Mouse (Mus musculus) neural tube, embryonic 15.5 days (tissue): ENCODE data around the gene 1500009C09Rik. TPM values are rescaled to one million over a fixed set of nuclear protein-coding genes. Genes with fewer than 3 reads are reported as not detected.
"Not testable (repeated sequence)": the region's sequence is repeated elsewhere in the genome, so short reads cannot be mapped to it uniquely, and the experiment has no call there.

Source experiments
- ATAC-seq: fragments of 200-750 bp; cut with Nextera tagmentation; 2 replicates; pipeline ENCODE4 v1.8.0; 2017; ENCODE audit warnings: mild to moderate bottlenecking, moderate TSS enrichment, moderate library complexity; ENCODE audit not compliant: low FRiP score
- H3K27ac ChIP-seq: fragments of 300-500 bp; sonication (generic); replicated peaks from 2 replicates; pipeline ENCODE4 v1.5.1; 2015; ENCODE audit warnings: mild to moderate bottlenecking, inconsistent platforms
- H3K27me3 ChIP-seq: fragments of 300-500 bp; sonication (generic); replicated peaks from 2 replicates; pipeline ENCODE4 v1.6.1; 2015; ENCODE audit warnings: inconsistent platforms
- H3K36me3 ChIP-seq: fragments of 300-500 bp; sonication (generic); 2 replicates; pipeline ENCODE4 v1.6.1; 2015; ENCODE audit warnings: inconsistent platforms
- H3K4me1 ChIP-seq: fragments of 300-500 bp; sonication (generic); 2 replicates; pipeline ENCODE4 v1.6.1; 2015; ENCODE audit warnings: inconsistent platforms
- H3K4me2 ChIP-seq: fragments of 300-500 bp; sonication (generic); 2 replicates; pipeline ENCODE4 v1.6.1; 2015; ENCODE audit warnings: inconsistent platforms, mild to moderate bottlenecking, moderate library complexity
- H3K4me3 ChIP-seq: fragments of 300-500 bp; sonication (generic); replicated peaks from 2 replicates; pipeline ENCODE4 v1.5.1; 2015; ENCODE audit warnings: mild to moderate bottlenecking, inconsistent platforms
- H3K9ac ChIP-seq: fragments of 300-500 bp; sonication (generic); replicated peaks from 2 replicates; pipeline ENCODE4 v1.6.1; 2015; ENCODE audit warnings: mild to moderate bottlenecking, inconsistent platforms
- H3K9me3 ChIP-seq: fragments of 300-500 bp; sonication (generic); replicated peaks from 2 replicates; pipeline ENCODE4 v1.6.1; 2016; ENCODE audit warnings: inconsistent platforms
- WGBS: fragments of 180-500 bp; shearing (Covaris S2); methylation state at CpG from one replicate; pipeline ENCODE4 v1.1.7; 2015; ENCODE audit warnings: mixed read lengths; 5-methylcytosine and 5-hydroxymethylcytosine counted together
- polyA plus RNA-seq: library from polyadenylated mRNA; unstranded; fragments of >200 nt; fragmentation: Nextera tagmentation; extraction: Ambion mirVana; gene quantifications from 2 replicates; pipeline ENCODE4 v1.2.1, GENCODE M21; 2015

The 1500009C09Rik gene
- polyA plus RNA-seq, 1 experiment from 2014 or later: 18.4 TPM

DNA sequence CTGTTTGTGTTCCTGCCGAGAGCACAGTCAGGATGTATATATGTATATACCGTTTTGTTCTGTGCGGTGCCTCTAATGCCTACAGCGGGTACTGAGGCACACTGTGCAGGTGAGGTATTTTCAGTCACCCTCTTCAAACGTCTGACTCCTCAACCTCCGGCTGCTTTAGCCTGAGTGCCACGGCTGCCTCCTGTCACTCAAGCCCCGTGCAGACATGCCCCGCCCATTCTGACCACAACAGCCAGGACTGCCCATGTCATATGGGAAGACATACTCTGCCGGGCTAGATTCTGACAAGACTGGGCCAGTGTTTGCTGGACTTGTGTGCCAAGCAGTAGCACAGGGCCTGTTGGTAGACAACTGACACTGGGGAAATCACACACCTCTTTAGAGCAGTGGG, 16.5 kb upstream of the 1500009C09Rik start:
- no peaks in the 10 kb centered on the region for H3K9me3 ChIP-seq
- ATAC-seq: no peak
- 81% methylated on average over 10 of the region's 10 CpGs for WGBS
- peaks cover 8% of the 10 kb centered on the region for H3K4me1 ChIP-seq
- H3K9ac ChIP-seq: no peak overlapping the region
- no peak overlapping the region for H3K27ac ChIP-seq
- no peaks in the 10 kb centered on the region for H3K36me3 ChIP-seq
- no peaks in the 10 kb centered on the region for H3K27me3 ChIP-seq
- H3K4me2 ChIP-seq: no peak overlapping the region
- H3K4me3 ChIP-seq: no peak overlapping the region

DNA sequence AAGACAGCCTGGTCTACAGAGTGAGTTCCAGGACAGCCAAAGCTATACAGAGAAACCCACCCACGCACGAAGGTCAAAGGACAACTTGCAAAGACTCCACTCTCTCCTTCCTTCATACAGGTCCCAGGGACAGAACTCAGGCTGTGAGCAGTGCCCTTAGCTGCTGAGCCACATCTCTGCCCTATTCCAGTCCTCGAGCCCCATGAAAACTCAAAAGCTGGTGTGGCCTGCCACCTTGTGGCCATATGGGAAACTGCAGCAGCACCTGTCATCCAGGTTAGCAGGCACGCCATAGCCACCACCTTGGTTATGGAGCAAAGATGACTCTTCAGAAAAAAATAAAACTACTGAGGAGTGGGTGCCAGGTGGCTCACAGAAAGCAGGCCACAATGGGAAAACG, 15.6 kb upstream of the 1500009C09Rik start:
- Histone ChIP-seq H3K4me2 (no peak overlapping the region), H3K27me3 (no peaks in the 10 kb centered on the region), H3K36me3 (no peaks in the 10 kb centered on the region), H3K27ac (no peak overlapping the region), H3K9ac (no peak overlapping the region), H3K4me3 (no peak overlapping the region), H3K9me3 (no peaks in the 10 kb centered on the region), H3K4me1 (peaks cover 8% of the 10 kb centered on the region)
- WGBS: 19% methylated on average over 5 of the region's 5 CpGs
- peak; percentile 79 for ATAC-seq

DNA sequence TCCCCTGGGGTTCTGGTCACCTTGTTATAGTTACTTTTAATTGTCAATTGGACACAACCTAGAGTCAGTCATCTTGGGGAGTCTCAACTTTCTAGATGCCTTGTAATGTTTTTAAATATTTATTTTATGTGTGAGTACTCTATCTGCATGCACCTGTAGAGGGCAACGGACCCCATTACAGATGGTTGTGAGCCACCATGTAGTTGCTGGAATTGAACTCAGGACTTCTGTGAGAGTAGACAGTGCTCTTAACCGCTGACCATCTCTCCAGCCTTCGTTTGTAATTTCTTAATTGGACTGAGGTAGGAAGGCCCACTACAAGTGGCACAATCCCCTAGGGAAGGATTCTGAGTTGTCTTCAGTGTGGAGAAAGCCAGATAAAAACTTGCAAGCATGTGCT, 8.9 kb upstream of the 1500009C09Rik start:
- Histone ChIP-seq H3K9ac (0 out of 2 replicates have a peak overlapping the region, but pooled peaks have one; percentile 57), H3K4me3 (peak overlapping the region; percentile 88), H3K4me2 (peak overlapping the region; percentile 76), H3K27me3 (no peaks in the 10 kb centered on the region), H3K9me3 (no peaks in the 10 kb centered on the region), H3K4me1 (peaks cover 12% of the 10 kb centered on the region), H3K36me3 (no peaks in the 10 kb centered on the region), H3K27ac (no peak overlapping the region)
- no peak for ATAC-seq
- 80% methylated on average over 3 of the region's 3 CpGs for WGBS

GRCm38 (mm10) chr15:82243742-82244114, 8.5 kb upstream of the 1500009C09Rik start:
- peak; percentile 65 for ATAC-seq
- peak overlapping the region; percentile 80; the same call in 1 of the 2 replicates for H3K27ac ChIP-seq
- H3K4me2 ChIP-seq: peak overlapping the region; percentile 76
- no peaks in the 10 kb centered on the region for H3K36me3 ChIP-seq
- H3K4me3 ChIP-seq: peak overlapping the region; percentile 88
- no peaks in the 10 kb centered on the region for H3K9me3 ChIP-seq
- 5% methylated on average over 12 of the region's 12 CpGs for WGBS
- H3K27me3 ChIP-seq: no peaks in the 10 kb centered on the region
- H3K9ac ChIP-seq: peak overlapping the region; percentile 57
- peaks cover 12% of the 10 kb centered on the region for H3K4me1 ChIP-seq

DNA sequence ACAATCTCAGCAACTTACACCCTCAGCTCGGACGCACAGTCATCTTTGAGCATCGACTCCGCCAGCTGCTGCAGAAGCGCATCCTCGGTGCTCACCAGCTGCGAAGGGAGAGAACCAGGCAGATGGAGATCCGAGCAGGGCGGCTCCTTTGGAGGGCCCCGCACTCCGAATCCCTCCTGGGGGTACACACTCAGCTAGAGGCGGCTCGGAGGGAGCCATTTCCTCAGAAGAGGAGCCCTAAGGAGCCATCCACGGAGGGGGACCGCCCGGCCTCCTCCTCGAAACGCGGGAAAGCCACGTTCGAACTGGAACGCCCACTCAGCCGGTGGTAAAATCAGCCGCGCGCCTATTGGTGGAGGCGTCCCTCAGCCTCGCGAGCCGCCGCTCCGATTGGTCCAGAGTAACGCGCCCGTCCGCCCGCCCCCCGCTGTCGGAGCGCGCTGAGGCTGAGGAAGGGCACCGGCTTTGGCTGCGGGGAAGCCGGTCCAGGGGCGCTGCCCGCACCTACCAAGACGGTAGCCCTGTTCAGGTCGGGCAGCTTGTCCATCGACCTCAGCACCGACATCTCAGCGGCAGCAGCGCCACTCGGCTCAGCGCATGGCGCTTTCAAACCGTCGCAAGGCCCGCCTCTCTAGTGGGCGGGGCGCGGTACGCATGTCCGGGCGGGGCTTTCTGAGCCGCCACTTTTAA, 7.9 kb upstream of the 1500009C09Rik start, which contains the start of gene Cenpm:
TSS of gene Cenpm (minus strand) at position 634 of the 690 bp plus-strand sequence.
- 0% methylated on average over 63 of the region's 65 CpGs for WGBS

GRCm38 (mm10) chr15:82244805-82245161, 7.4 kb upstream of the 1500009C09Rik start:
- H3K27ac ChIP-seq: peak overlapping the region; percentile 80

More for the DNA sequence above, 7.9 kb upstream of the 1500009C09Rik start, which contains the start of gene Cenpm:
- peak within 1 kb of the TSS; percentile 76 for H3K4me2 ChIP-seq
- peak within 1 kb of the TSS; percentile 57 for H3K9ac ChIP-seq
- ATAC-seq: peak; percentile 98
- peak within 1 kb of the TSS; percentile 88 for H3K4me3 ChIP-seq
- no peaks in the 10 kb centered on the region for H3K27me3 ChIP-seq
- H3K27ac ChIP-seq: peak within 1 kb of the TSS; percentile 80
- peaks cover 12% of the 10 kb centered on the region for H3K4me1 ChIP-seq
- H3K9me3 ChIP-seq: no peaks in the 10 kb centered on the region
- no peaks in the 10 kb centered on the region for H3K36me3 ChIP-seq

DNA sequence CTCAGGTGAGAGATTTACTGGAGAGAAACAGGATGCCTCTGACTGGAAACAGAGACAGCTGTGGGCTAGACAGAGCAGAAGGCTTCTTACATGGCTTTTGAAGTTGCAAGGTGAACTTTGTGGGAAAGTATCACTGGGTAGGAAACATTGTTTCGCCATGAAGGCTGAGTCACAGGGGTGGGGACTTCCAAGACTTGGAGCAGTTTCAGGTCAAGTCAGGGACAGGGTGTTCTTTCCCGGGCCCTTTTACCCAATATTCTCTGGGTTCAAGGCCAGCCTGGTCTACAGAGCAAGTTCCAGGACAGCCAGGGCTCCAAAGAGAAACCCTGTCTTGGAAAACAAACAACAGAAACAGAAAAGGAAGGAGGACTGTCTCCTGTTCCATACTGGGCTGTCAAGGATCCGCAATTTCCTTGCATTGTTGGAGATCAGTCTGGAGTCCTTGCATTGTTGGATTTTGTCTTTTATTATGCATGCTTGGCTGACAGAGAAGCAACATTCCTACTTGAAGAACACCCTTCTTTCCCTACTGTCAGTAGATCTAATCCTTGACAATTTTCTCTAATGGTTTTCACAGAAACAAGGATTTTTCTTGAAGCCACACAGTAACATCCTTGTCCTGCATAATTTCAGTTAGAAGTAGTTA, 4.9 kb upstream of the 1500009C09Rik start:
- Histone ChIP-seq H3K27ac (no peak overlapping the region), H3K9me3 (no peaks in the 10 kb centered on the region), H3K4me3 (no peak overlapping the region), H3K4me1 (peaks cover 12% of the 10 kb centered on the region), H3K9ac (no peak overlapping the region), H3K36me3 (no peaks in the 10 kb centered on the region), H3K27me3 (no peaks in the 10 kb centered on the region), H3K4me2 (no peak overlapping the region)
- WGBS: 78% methylated on average over 3 of the region's 3 CpGs
- ATAC-seq: no peak

More at GRCm38 (mm10) chr15:82244805-82245161, 7.4 kb upstream of the 1500009C09Rik start:
- 21% methylated on average over 9 of the region's 9 CpGs for WGBS
- Histone ChIP-seq H3K4me1 (peaks cover 12% of the 10 kb centered on the region), H3K4me2 (peak overlapping the region; percentile 76), H3K4me3 (peak overlapping the region; percentile 88), H3K9ac (peak overlapping the region; percentile 57)
- H3K9me3 ChIP-seq, H3K27me3 ChIP-seq, ATAC-seq, H3K36me3 ChIP-seq: not testable (repeated sequence)

DNA sequence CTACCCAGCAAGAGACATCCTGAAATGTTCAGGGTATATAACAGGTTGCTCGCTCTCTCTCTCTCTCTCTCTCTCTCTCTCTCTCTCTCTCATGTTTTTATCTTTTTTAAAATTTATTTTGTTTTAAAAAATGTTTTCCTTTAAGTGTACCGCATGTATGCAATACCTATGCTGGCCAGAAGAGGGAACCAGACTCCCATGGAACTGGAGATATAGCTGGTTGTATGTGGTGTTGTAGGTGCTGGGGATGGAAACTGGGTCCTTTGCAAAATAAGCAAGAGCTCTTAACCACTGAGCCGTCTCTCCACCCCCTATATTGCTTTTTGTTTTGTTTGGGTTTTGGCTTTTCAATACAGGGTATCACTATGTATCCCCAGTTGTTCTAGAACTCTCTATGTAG, 618 bp upstream of the 1500009C09Rik start:
- 92% methylated on average over 3 of the region's 3 CpGs for WGBS
- Histone ChIP-seq H3K4me1 (peaks cover 18% of the 10 kb centered on the region), H3K36me3 (no peaks in the 10 kb centered on the region), H3K27ac (no peak overlapping the region), H3K27me3 (no peaks in the 10 kb centered on the region), H3K4me3 (no peak overlapping the region), H3K9ac (no peak overlapping the region), H3K9me3 (no peaks in the 10 kb centered on the region), H3K4me2 (no peak overlapping the region)
- ATAC-seq: no peak

DNA sequence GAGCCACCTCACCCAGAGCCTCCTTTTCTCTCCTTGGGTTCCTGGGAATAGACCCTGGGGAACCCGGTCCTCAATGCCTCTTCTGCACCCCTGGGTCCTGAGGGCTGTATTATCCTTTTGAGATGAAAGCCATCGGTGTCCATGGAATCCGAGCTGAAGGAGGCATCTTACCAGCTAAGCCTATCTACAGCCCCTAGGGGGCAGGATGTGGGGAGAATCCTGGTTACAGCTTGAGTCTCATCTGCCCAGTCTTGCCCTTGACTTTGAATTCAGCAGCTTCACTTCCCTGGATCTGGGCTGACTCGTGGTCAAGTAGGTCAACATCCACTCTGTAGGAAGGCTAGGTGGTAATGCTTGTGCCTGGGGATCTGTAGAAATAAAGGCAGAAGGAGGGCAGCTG, 3.1 kb downstream of the 1500009C09Rik start:
- no peaks in the 10 kb centered on the region for H3K27me3 ChIP-seq
- H3K27ac ChIP-seq: peak overlapping the region; percentile 84
- 30% methylated on average over 4 of the region's 4 CpGs for WGBS
- peaks cover 28% of the 10 kb centered on the region for H3K4me1 ChIP-seq
- H3K4me2 ChIP-seq: peak overlapping the region; percentile 67
- peak overlapping the region; percentile 50; the same call in 1 of the 2 replicates for H3K4me3 ChIP-seq
- no peak overlapping the region for H3K9ac ChIP-seq
- no peaks in the 10 kb centered on the region for H3K9me3 ChIP-seq
- ATAC-seq: no peak
- 0 out of 2 replicates have a peak, but pooled peaks cover 3% of the 10 kb centered on the region for H3K36me3 ChIP-seq

GRCm38 (mm10) chr15:82255944-82256383, 3.8 kb downstream of the 1500009C09Rik start:
- H3K4me2 ChIP-seq: peak overlapping the region; percentile 67
- H3K36me3 ChIP-seq: 0 out of 2 replicates have a peak, but pooled peaks cover 3% of the 10 kb centered on the region
- peaks cover 28% of the 10 kb centered on the region for H3K4me1 ChIP-seq
- no peaks in the 10 kb centered on the region for H3K9me3 ChIP-seq
- peak; percentile 95 for ATAC-seq
- H3K4me3 ChIP-seq: peak overlapping the region; percentile 50
- 4% methylated on average over 10 of the region's 10 CpGs for whole genome bisulfite sequencing
- H3K27me3 ChIP-seq: no peaks in the 10 kb centered on the region
- peak overlapping the region; percentile 84 for H3K27ac ChIP-seq
- H3K9ac ChIP-seq: peak overlapping the region; percentile 61

- Histone ChIP-seq H3K4me2 (no peak overlapping the region), H3K4me1 (peaks cover 30% of the 10 kb centered on the region), H3K36me3 (0 out of 2 replicates have a peak, but pooled peaks cover 3% of the 10 kb centered on the region), H3K9ac (no peak overlapping the region), H3K27me3 (no peaks in the 10 kb centered on the region; the same call in 1 of the 2 replicates), H3K27ac (no peak overlapping the region), H3K9me3 (no peaks in the 10 kb centered on the region), H3K4me3 (no peak overlapping the region)
- WGBS: 17% methylated on average over 16 of the region's 16 CpGs
- no peak for ATAC-seq
Measured at GRCm38 (mm10) chr15:82259510-82259909, 7.3 kb downstream of the 1500009C09Rik start.

- H3K4me1 ChIP-seq: peaks cover 33% of the 10 kb centered on the region
- H3K27ac ChIP-seq: no peak overlapping the region
- H3K36me3 ChIP-seq: no peaks in the 10 kb centered on the region
- H3K4me2 ChIP-seq: no peak overlapping the region
- H3K9me3 ChIP-seq: no peaks in the 10 kb centered on the region
- 12% methylated on average over 6 of the region's 6 CpGs for WGBS
- no peaks in the 10 kb centered on the region; the same call in 1 of the 2 replicates for H3K27me3 ChIP-seq
- no peak overlapping the region for H3K9ac ChIP-seq
- ATAC-seq: 0 out of 2 replicates have a peak, but pooled peaks have one; percentile 26
- no peak overlapping the region for H3K4me3 ChIP-seq
Measured at GRCm38 (mm10) chr15:82266356-82266755, 14.2 kb downstream of the 1500009C09Rik start.
